Mouse (Mus musculus): ENCODE results near the gene Vmn1r120. TPM values are rescaled to one million over a fixed set of nuclear protein-coding genes. Genes with fewer than 3 reads are reported as not detected.
"Not testable (repeated sequence)": the region's sequence is repeated elsewhere in the genome, so short reads cannot be mapped to it uniquely, and the experiment has no call there.

Vmn1r120 gene
- not detected in 2 replicates for polyA plus RNA-seq (2015; fragmentation: Nextera tagmentation; extraction: Ambion mirVana)

GRCm38 (mm10) chr7:21053684-21054083, at the start of gene Vmn1r120:
Gene Vmn1r120 (minus strand): TSS chr7:21053784.
- H3K4me3 ChIP-seq (ENCODE audit: low read depth, low read length); H3K4me2 ChIP-seq (replicated peaks; ENCODE audit: low read depth, low read length); ATAC-seq; H3K4me1 ChIP-seq (ENCODE audit: insufficient read depth, low read depth, low read length); H3K9me3 ChIP-seq (ENCODE audit: low read length); H3K27me3 ChIP-seq (replicated peaks; ENCODE audit: insufficient read depth, low read length); H3K36me3 ChIP-seq (ENCODE audit: insufficient read depth, low read length); H3K27ac ChIP-seq (ENCODE audit: low read length); DNase-seq (ENCODE audit: low spot score); H3K9ac ChIP-seq (replicated peaks; ENCODE audit: low read depth): not testable (repeated sequence)
- 67% methylated on average over 1 of the region's 1 CpGs for WGBS

GRCm38 (mm10) chr7:21098413-21098812, 44.8 kb upstream of the Vmn1r120 start, which contains the start of gene Vmn1r121:
Gene Vmn1r121 (minus strand): TSS chr7:21098513.
- H3K4me2 ChIP-seq (replicated peaks; ENCODE audit: low read depth, low read length); H3K36me3 ChIP-seq (ENCODE audit: insufficient read depth, low read length); DNase-seq (ENCODE audit: low spot score); H3K4me3 ChIP-seq (ENCODE audit: low read depth, low read length); H3K27me3 ChIP-seq (replicated peaks; ENCODE audit: insufficient read depth, low read length); H3K9ac ChIP-seq (replicated peaks; ENCODE audit: low read depth); H3K9me3 ChIP-seq (ENCODE audit: low read length); ATAC-seq; H3K4me1 ChIP-seq (ENCODE audit: insufficient read depth, low read depth, low read length); H3K27ac ChIP-seq (ENCODE audit: low read length): not testable (repeated sequence)
- 68% methylated on average over 4 of the region's 5 CpGs for WGBS

GRCm38 (mm10) chr7:21012355-21012754, 41.2 kb downstream of the Vmn1r120 start, which contains the start of gene Vmn1r119:
Gene Vmn1r119 (minus strand): TSS chr7:21012455.
- ATAC-seq; H3K27me3 ChIP-seq (replicated peaks; ENCODE audit: insufficient read depth, low read length); H3K4me3 ChIP-seq (ENCODE audit: low read depth, low read length); H3K36me3 ChIP-seq (ENCODE audit: insufficient read depth, low read length); H3K4me2 ChIP-seq (replicated peaks; ENCODE audit: low read depth, low read length); H3K4me1 ChIP-seq (ENCODE audit: insufficient read depth, low read depth, low read length); H3K27ac ChIP-seq (ENCODE audit: low read length); DNase-seq (ENCODE audit: low spot score); H3K9me3 ChIP-seq (ENCODE audit: low read length); H3K9ac ChIP-seq (replicated peaks; ENCODE audit: low read depth): not testable (repeated sequence)
- no CpG with 5 or more reads among the region's 2 CpGs for WGBS

Other genes with a start within 250 kb of the Vmn1r120 start
- gene Vmn1r114, start 241.6 kb downstream of the Vmn1r120 start, polyA plus RNA-seq (2015; fragmentation: Nextera tagmentation; extraction: Ambion mirVana), result not detected in 2 replicates
- not detected in 2 replicates for gene Vmn1r115, start 208.8 kb downstream of the Vmn1r120 start, polyA plus RNA-seq (2015; fragmentation: Nextera tagmentation; extraction: Ambion mirVana)
- gene Vmn1r116, start 181.5 kb downstream of the Vmn1r120 start, polyA plus RNA-seq (2015; fragmentation: Nextera tagmentation; extraction: Ambion mirVana), result not detected in 2 replicates
- gene Vmn1r117, start 169.7 kb downstream of the Vmn1r120 start, polyA plus RNA-seq (2015; fragmentation: Nextera tagmentation; extraction: Ambion mirVana), result not detected in 2 replicates
- not detected in 2 replicates for gene Vmn1r118, start 141.4 kb downstream of the Vmn1r120 start, polyA plus RNA-seq (2015; fragmentation: Nextera tagmentation; extraction: Ambion mirVana)
- not detected in 2 replicates for gene Vmn1r119, start 41.3 kb downstream of the Vmn1r120 start, polyA plus RNA-seq (2015; fragmentation: Nextera tagmentation; extraction: Ambion mirVana)
- not detected in 2 replicates for gene Vmn1r121, start 44.7 kb upstream of the Vmn1r120 start, polyA plus RNA-seq (2015; fragmentation: Nextera tagmentation; extraction: Ambion mirVana)
- gene Vmn1r122, start 80.3 kb upstream of the Vmn1r120 start, polyA plus RNA-seq (2015; fragmentation: Nextera tagmentation; extraction: Ambion mirVana), result not detected in 2 replicates
- not detected in 2 replicates for gene Vmn1r123, start 108.4 kb upstream of the Vmn1r120 start, polyA plus RNA-seq (2015; fragmentation: Nextera tagmentation; extraction: Ambion mirVana)
- not detected in 2 replicates for gene Gm5157, start 136.6 kb upstream of the Vmn1r120 start, polyA plus RNA-seq (2015; fragmentation: Nextera tagmentation; extraction: Ambion mirVana)
- not detected in 2 replicates for gene Vmn1r124, start 206.8 kb upstream of the Vmn1r120 start, polyA plus RNA-seq (2015; fragmentation: Nextera tagmentation; extraction: Ambion mirVana)
- not detected in 2 replicates for gene Vmn1r125, start 218.4 kb upstream of the Vmn1r120 start, polyA plus RNA-seq (2015; fragmentation: Nextera tagmentation; extraction: Ambion mirVana)
- not detected in 2 replicates for gene Vmn1r126, start 247.7 kb upstream of the Vmn1r120 start, polyA plus RNA-seq (2015; fragmentation: Nextera tagmentation; extraction: Ambion mirVana)